Mouse (Mus musculus) left cerebral cortex, postnatal 4 days (tissue): ENCODE measurements around the gene Itpkc. TPM values are rescaled to one million over a fixed set of nuclear protein-coding genes. Genes with fewer than 3 reads are reported as not detected.
A peak's percentile ranks its signal among the peaks of the same experiment; 100 is the strongest.

Source experiments
- DNase-seq: peaks from one replicate; pipeline ENCODE4 v3.0.0-alpha.2; 2022
- intact Hi-C: fragments of 180-260 bp; cut with DNase I; formaldehyde crosslinking; loops from one replicate; pipeline ENCODE4 v1.15.1; 2025
- total RNA-seq, 2 experiments: library from RNA; stranded (reverse); gene quantifications; 2 replicates each; pipeline ENCODE4 v1.2.3; 2021

Gene Itpkc
- total RNA-seq, 2 experiments from 2014 or later, result 14.1 to 14.3 TPM

DNA sequence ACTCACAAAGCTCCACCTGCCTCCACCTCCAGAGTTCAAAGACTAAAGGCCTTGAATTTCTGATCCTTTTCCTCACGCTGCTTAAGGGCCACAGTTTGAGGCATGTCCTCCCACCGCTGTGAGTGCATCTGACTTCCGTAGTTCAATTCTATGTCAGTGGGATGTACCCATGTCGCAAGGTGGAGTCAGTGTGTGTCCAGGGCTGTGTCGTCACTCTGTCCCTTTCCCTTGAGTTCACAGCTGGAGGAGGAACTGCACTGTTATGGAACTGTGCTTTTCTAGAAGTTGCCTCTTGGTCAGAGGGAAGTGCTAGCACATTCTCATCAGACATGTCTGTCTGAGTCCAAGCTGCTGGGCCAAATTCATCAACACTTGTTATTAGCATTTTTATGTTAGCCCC, 10.1 kb upstream of the Itpkc start:
- intact Hi-C loops, result no loop called here
- no peak for DNase-seq

GRCm38 (mm10) chr7:27237527-27237926, 9.1 kb upstream of the Itpkc start:
- intact Hi-C loops, result no loop called here
- no peak for DNase-seq

DNA sequence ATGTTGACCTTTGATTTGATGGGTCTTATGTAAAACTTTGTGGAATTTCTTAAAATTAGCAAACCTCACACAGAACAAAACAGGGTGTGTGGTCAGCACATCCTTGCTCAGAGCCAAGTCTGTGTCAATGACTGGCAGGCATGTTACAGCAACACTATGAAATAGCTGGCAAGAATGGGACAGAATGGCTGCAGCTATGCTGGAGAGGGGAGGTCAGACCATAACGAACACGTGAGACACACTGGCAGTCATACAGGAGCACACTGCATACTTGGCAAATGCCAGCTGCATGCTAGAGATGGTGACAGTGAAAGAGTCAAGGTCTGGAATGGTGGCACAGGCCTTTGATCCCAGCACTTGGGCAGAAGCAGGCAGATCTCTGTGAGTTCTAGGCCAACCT, 7.3 kb upstream of the Itpkc start:
- intact Hi-C loops, result no loop called here
- DNase-seq, result no peak

DNA sequence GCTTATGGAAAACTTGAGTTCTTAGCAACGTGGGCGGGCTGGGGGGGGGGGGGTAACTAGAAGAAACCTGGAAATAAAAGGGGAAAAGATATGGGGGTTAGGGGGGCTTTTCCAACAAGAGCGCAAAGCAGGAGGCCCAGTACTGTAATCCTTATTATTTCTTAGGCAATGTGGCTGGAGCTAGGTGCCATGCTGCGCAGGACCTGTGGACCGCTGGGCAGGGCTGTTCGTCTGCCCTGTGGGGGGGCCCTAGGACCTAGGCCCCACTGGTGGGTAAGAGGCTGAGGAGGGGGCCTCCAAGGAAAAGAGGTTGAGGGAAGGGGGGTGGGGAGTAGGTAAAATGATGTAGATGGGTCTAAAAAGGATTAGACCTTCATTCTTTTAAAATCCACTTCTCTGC, 4.8 kb upstream of the Itpkc start:
- no peak for DNase-seq
- intact Hi-C loops, result no loop called here

- DNase-seq, result peak; percentile 94
- intact Hi-C loops, result no loop called here
These were observed 4.4 kb upstream of the Itpkc start, which contains the start of gene Coq8b for GRCm38 (mm10) chr7:27232781-27233281. Coq8b (plus strand) TSS chr7:27233023.

DNA sequence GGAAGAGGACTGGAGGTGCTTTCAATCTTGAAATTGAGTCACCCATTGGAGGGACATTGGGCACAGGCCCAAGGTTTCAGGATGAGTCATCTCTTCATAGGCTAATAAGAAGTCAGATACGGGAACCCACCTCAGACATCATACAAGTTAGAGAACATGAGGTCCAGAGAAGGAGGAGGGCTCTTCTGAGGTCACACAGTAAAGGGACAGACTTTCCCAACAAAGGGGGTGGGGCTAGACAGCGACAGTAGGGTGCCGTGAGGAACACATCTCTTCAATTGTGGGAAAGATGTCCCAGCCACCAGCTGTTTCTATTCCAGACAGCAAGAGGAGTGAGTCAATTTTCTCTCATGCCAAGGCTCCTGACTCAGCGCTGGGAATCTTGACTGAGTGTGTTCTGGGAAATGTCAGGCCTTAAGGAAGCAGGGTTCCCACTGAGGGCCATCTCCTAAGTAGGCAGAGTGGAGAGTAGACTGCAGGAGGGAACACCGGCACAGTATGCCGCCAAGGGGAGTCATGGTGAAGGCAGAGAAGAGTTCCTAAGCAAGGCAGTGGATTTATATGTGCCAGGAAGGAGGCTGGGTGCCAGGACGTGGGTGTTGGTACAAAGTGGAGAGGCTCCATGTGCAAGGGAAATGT, 3.4 kb upstream of the Itpkc start:
- DNase-seq, result no peak
- intact Hi-C loops, result no loop called here

- intact Hi-C loops, result no loop called here
- no peak for DNase-seq
These were observed 2.3 kb upstream of the Itpkc start for GRCm38 (mm10) chr7:27230781-27231180.

GRCm38 (mm10) chr7:27228865-27229264, 404 bp upstream of the Itpkc start:
- intact Hi-C loops, result no loop called here
- no peak for DNase-seq

DNA sequence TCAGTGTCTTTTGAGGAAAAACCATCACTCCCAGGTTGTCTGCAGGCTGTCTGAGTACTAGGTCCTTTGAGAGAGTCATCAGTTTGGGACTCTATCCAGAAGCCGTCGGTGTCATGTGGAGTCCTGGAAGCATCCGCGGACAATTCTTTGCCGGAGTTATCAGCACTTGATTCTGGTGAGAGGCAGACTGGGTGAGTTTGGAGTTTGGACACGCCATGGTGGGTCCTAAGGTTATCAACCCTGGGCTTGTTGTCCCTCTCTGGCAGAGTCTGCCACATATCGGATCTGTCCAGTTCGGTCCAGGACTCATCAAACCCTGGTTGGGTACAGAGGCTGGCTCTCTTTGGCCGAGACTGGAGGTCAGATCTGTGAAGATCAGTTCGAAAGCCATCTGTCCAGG, 785 bp downstream of the Itpkc start:
- intact Hi-C loops, result no loop called here
- no peak for DNase-seq

GRCm38 (mm10) chr7:27227276-27227675, 1.2 kb downstream of the Itpkc start:
- intact Hi-C loops, result no loop called here
- DNase-seq, result no peak

DNA sequence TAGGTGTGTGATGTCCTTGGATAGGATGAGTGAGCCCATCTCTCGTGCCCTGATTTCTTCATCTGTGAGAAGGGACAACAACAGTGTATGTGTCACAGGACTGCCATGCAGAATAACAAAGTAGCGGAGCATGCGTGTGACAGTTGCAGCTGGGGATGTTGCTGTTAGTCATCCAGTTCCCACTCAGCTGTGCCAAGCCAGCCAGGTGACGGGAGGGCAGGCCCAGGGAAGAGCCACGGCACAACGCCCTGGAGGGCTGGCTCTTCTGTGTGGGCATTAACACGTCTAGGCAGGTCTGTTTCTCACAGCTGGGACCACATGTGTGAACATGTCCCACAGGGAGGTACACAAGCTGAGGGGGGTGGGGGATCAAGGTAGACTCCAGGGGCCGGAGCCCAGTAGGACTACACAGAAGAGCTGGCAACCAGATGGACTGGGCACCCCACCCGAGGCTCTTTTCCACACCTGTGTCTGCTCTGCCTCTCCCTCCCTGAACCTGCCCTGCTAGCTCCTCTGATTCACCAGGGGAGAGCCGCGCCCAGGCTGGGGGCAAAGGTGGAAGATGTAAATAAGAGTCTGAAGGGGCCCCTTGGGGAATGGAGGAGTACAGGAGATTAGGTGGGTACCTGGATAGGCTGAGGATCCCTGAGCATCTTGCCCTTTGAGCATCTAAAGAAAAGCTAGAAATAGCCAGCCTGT, 3.4 kb downstream of the Itpkc start:
- DNase-seq, result no peak
- intact Hi-C loops, result no loop called here

- intact Hi-C loops, result no loop called here
- no peak for DNase-seq
These were observed 5.9 kb downstream of the Itpkc start for GRCm38 (mm10) chr7:27222538-27222937.

GRCm38 (mm10) chr7:27221939-27222338, 6.5 kb downstream of the Itpkc start:
- intact Hi-C loops, result no loop called here
- DNase-seq, result no peak

- no peak for DNase-seq
- intact Hi-C loops, result no loop called here
These were observed 8.5 kb downstream of the Itpkc start for GRCm38 (mm10) chr7:27219937-27220336.

DNA sequence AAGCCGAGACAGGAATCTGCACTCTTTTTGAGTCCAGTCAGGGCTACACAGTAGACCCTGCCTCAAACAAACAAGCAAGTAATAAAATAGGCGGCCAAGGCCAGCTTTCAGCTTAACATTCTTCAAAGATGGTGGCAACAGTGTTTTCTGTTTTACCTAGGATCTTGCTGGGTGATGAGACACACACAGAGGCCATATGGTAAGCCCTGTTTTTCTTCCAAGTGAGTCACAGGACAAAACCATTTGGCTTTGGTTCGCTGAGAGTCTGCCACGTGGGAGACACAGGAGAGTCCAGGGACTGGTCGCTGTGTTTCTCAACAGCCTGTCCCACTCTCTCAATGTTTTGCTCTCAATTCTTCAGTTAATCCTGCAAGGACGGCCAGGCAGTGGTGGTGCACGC, 9.9 kb downstream of the Itpkc start:
- DNase-seq, result no peak
- intact Hi-C loops, result no loop called here

GRCm38 (mm10) chr7:27212626-27213025, 15.8 kb downstream of the Itpkc start:
- intact Hi-C loops, result no loop called here
- no peak for DNase-seq

- intact Hi-C loops, result no loop called here
These were observed 24.6 kb downstream of the Itpkc start for GRCm38 (mm10) chr7:27203730-27204449.

GRCm38 (mm10) chr7:27198779-27199178, 29.7 kb downstream of the Itpkc start:
- DNase-seq, result no peak
- intact Hi-C loops, result no loop called here

More at GRCm38 (mm10) chr7:27203730-27204449, 24.6 kb downstream of the Itpkc start:
- no peak for DNase-seq

- intact Hi-C loops, result no loop called here
- DNase-seq, result no peak
These were observed 30.1 kb downstream of the Itpkc start for GRCm38 (mm10) chr7:27198355-27198754.

DNA sequence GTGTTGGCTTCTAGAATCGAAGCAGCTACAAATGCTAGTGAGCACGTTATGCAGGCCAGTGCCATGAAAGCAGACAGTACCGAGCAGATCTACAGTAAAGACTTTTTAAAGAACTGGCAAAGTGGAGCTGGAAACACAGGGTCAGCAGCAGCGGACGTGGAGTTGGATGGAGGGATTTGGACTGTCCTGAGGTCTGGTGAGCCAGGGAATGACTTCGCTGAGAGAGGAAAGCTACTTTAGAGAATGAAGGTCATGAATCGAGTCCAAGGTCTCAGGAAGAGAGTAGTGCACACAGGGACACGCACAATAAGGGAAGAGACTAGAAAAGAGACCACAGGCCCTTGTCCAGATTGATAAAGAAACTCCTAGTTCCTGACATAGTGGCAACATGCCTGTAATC, 30.8 kb downstream of the Itpkc start:
- intact Hi-C loops, result no loop called here

DNA sequence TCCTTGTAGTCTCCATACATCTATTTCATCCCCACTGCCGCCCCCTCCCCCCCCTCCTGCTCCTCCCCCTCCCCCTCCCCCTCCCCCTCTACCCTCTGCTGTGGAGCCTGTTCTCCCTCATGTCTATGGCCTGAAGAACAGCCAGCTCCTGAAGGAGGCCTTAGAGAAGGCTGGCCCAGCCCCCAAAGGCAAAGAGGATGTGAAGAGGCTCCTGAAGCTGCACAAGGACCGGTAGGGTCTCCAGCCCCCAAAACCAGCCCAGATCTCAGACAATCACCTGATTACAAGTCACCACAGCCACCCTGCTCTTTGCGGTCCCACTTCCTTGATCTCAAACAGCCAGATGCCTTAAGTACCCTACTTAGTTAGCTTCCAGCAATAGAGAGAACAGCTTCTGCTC, 31.3 kb downstream of the Itpkc start:
- no peak for DNase-seq
- intact Hi-C loops, result no loop called here

More for the DNA sequence above, 30.8 kb downstream of the Itpkc start:
- no peak for DNase-seq
